Comparison of ENCODE assay signal across 9 mouse cellular contexts in the genomic region with DNA sequence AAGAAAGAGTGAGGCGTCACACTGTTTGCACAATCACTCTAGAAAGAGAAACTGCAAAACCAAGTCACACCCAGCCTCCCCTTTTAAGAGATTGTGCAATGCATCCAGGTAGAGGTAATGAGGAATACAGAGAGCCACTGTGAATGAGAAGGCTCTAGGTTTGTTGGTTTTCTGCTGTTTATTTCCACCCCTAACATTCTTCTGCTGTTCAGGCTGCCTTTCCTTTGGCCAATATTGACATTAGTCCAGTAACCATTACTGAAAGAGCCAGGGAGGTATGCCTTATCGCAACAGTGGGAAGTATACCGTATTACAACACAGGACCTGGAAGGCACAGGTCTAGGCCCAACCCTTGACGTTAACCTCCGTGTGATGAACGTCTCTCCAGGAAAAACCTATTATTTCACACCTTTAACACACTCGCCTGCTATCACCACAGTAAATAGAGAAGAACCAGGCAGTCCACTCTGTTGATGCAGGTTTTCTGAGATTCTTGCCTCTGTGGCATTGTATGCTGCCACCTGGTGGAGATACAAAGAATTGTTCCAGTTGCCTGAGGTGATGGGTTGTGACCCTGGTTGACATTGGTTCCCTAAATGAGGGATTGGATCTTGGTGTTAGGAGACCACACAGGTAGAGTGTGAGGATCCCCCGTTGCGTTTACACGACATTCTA. TPM values are rescaled to one million over a fixed set of nuclear protein-coding genes. Genes with fewer than 3 reads are reported as not detected.
DNase-seq lines count a peak whose midpoint lies in the region; ATAC-seq and TF ChIP-seq lines count a peak whose summit lies in the region.
"Had no signal": no experiment of that assay in that cellular context is flagged by ENCODE, and none has a peak within 500 bp of the region (broad histone marks: within the 10 kb centered on the region; RNA-seq: fewer than 3 reads in every experiment).

No protein-coding gene starts in this region.

- no peak overlapping the region for H3K4me2 ChIP-seq in forebrain, postnatal 0 days (ENCODE audit: low read depth)
- H3K4me2 ChIP-seq in midbrain, postnatal 0 days (ENCODE audit: low read depth, low read length, poor library complexity, severe bottlenecking) = no peak overlapping the region
- no peak overlapping the region for H3K4me2 ChIP-seq in stomach, embryonic 16.5 days (ENCODE audit: low read depth, low read length)
- H3K4me2 ChIP-seq: limb, embryonic 13.5 days had no signal

- TF ChIP-seq POLR2A in heart, adult 2 months (IDR thresholded peaks at IDR 0.05; ENCODE audit: insufficient read depth, low read depth, low read length) = no peak

- H3K27me3 ChIP-seq in heart, adult 2 months (ENCODE audit: control insufficient read depth, insufficient read depth, low read length) = no peaks in the 10 kb centered on the region
- H3K27me3 ChIP-seq in forebrain, postnatal 0 days (ENCODE audit: insufficient read depth, low read length) = no peaks in the 10 kb centered on the region
- no peaks in the 10 kb centered on the region for H3K27me3 ChIP-seq in midbrain, postnatal 0 days (ENCODE audit: insufficient read depth, low read length)
- no peaks in the 10 kb centered on the region for H3K27me3 ChIP-seq in stomach, embryonic 16.5 days (ENCODE audit: control insufficient read depth, insufficient read depth, low read length)

- peak; percentile 76 for ATAC-seq in cerebellum, adult (ENCODE audit: insufficient number of reproducible peaks, low FRiP score, low TSS enrichment)
- ATAC-seq in forebrain, postnatal 0 days = no peak; the same call in 1 of the 2 replicates
- no peak for ATAC-seq in midbrain, postnatal 0 days (ENCODE audit: low FRiP score)
- ATAC-seq in stomach, embryonic 16.5 days (ENCODE audit: insufficient read depth, low FRiP score) = peak; percentile 95

- no peak overlapping the region for H3K27ac ChIP-seq in heart, adult 2 months
- H3K27ac ChIP-seq in forebrain, postnatal 0 days (ENCODE audit: low read depth, low read length) = no peak overlapping the region
- no peak overlapping the region for H3K27ac ChIP-seq in midbrain, postnatal 0 days (ENCODE audit: low read depth, low read length)
- H3K27ac ChIP-seq in stomach, embryonic 16.5 days (ENCODE audit: low read length) = peak overlapping the region; percentile 85; the same call in 1 of the 2 replicates
- H3K27ac ChIP-seq: limb, embryonic 13.5 days had no signal

- no peaks in the 10 kb centered on the region for H3K4me1 ChIP-seq in heart, adult 2 months (ENCODE audit: control insufficient read depth, insufficient read depth, low read length)
- 0 out of 2 replicates have a peak, but pooled peaks cover 3% of the 10 kb centered on the region for H3K4me1 ChIP-seq in forebrain, postnatal 0 days (ENCODE audit: insufficient read depth)
- H3K4me1 ChIP-seq in midbrain, postnatal 0 days (ENCODE audit: insufficient read depth, low read length) = no peaks in the 10 kb centered on the region
- H3K4me1 ChIP-seq in stomach, embryonic 16.5 days (ENCODE audit: control insufficient read depth, insufficient read depth, low read length) = no peaks in the 10 kb centered on the region
- H3K4me1 ChIP-seq: limb, embryonic 13.5 days had no signal

- intact Hi-C loops in heart, adult 2 months (cut with DNase I) = loop anchor here (2.0 to 5.0 kb wide), 2 partner anchors 588 to 702 kb away; no protein-coding TSS in a partner anchor

- TF ChIP-seq CTCF in heart, adult 2 months (IDR thresholded peaks at IDR 0.05) = peak; percentile 93
- TF ChIP-seq CTCF in forebrain, postnatal 0 days (IDR thresholded peaks at IDR 0.05; ENCODE audit: low read depth) = peak; percentile 96
- TF ChIP-seq CTCF in midbrain, postnatal 0 days (IDR thresholded peaks at IDR 0.05) = peak; percentile 96

- 29% methylated on average over 10 of the region's 10 CpGs for WGBS in heart, adult 2 months
- 40% methylated on average over 10 of the region's 10 CpGs for WGBS in forebrain, postnatal 0 days
- 35% methylated on average over 10 of the region's 10 CpGs for WGBS in midbrain, postnatal 0 days
- 22% methylated on average over 10 of the region's 10 CpGs for WGBS in stomach, embryonic 16.5 days

- TF ChIP-seq EP300 in heart, adult 2 months (IDR thresholded peaks at IDR 0.05; ENCODE audit: insufficient read depth, low read depth, low read length) = no peak

- peak; percentile 11 to 23 for DNase-seq in heart, adult 2 months
- DNase-seq in heart, adult 11 months = no peak
- peak; percentile 77 for DNase-seq in forebrain, postnatal 0 days
- DNase-seq in kidney, adult 8-10 months = peak; percentile 10 to 36
- peak; percentile 15 for DNase-seq in liver
- DNase-seq in midbrain, postnatal 0 days (ENCODE audit: low spot score) = peak; percentile 70

- H3K36me3 ChIP-seq in heart, adult 2 months (ENCODE audit: control insufficient read depth, insufficient read depth, low read length) = no peaks in the 10 kb centered on the region
- no peaks in the 10 kb centered on the region for H3K36me3 ChIP-seq in forebrain, postnatal 0 days (ENCODE audit: insufficient read depth)
- H3K36me3 ChIP-seq in midbrain, postnatal 0 days (ENCODE audit: insufficient read depth, low read length) = no peaks in the 10 kb centered on the region
- no peaks in the 10 kb centered on the region for H3K36me3 ChIP-seq in stomach, embryonic 16.5 days (ENCODE audit: control insufficient read depth, insufficient read depth, low read length)
- H3K36me3 ChIP-seq: limb, embryonic 13.5 days had no signal

- H3K9me3 ChIP-seq in forebrain, postnatal 0 days (ENCODE audit: low read length) = no peaks in the 10 kb centered on the region
- no peaks in the 10 kb centered on the region for H3K9me3 ChIP-seq in midbrain, postnatal 0 days (ENCODE audit: low read length)
- H3K9me3 ChIP-seq in stomach, embryonic 16.5 days (replicated peaks; ENCODE audit: control insufficient read depth, low read length) = no peaks in the 10 kb centered on the region
- H3K9me3 ChIP-seq: limb, embryonic 13.5 days had no signal

- no peaks in the 10 kb centered on the region for H3K79me2 ChIP-seq in heart, adult 2 months (replicated peaks; ENCODE audit: control insufficient read depth, insufficient read depth, low read length)

- H3K4me3 ChIP-seq in heart, adult 2 months = no peak overlapping the region
- H3K4me3 ChIP-seq in forebrain, postnatal 0 days (ENCODE audit: low read depth, low read length) = no peak overlapping the region
- H3K4me3 ChIP-seq in midbrain, postnatal 0 days (ENCODE audit: low read depth, low read length) = no peak overlapping the region
- H3K4me3 ChIP-seq in stomach, embryonic 16.5 days (replicated peaks; ENCODE audit: low read length) = no peak overlapping the region
- H3K4me3 ChIP-seq: limb, embryonic 13.5 days had no signal

- H3K9ac ChIP-seq in heart, adult 2 months (ENCODE audit: low read depth, low read length) = no peak overlapping the region
- no peak overlapping the region for H3K9ac ChIP-seq in forebrain, postnatal 0 days
- no peak overlapping the region for H3K9ac ChIP-seq in midbrain, postnatal 0 days (replicated peaks; ENCODE audit: low read length, poor library complexity, severe bottlenecking)
- H3K9ac ChIP-seq in stomach, embryonic 16.5 days (ENCODE audit: low read length) = no peak overlapping the region
- H3K9ac ChIP-seq: limb, embryonic 13.5 days had no signal

RNA-seq across cellular contexts. Expression of gene Lig4, which starts 42.5 kb away (rescaled TPM):
- 1 to 10 TPM; 4.7 to 5.3 TPM for total RNA-seq in heart, adult 2 months (2021)
- 1.5 and 3.0 TPM in 2 replicates for polyA plus RNA-seq in heart, adult 2 months (2012; rRNA removed)
- total RNA-seq in forebrain, postnatal 0 days (2014; rRNA removed) = 3.1 and 3.6 TPM in 2 replicates
- polyA plus RNA-seq in forebrain, postnatal 0 days (2015; fragmentation: Nextera tagmentation; extraction: Ambion mirVana) = 4.0 and 6.4 TPM in 2 replicates
- 4.1 and 4.2 TPM in 2 replicates for total RNA-seq in midbrain, postnatal 0 days (2014; rRNA removed)
- polyA plus RNA-seq in midbrain, postnatal 0 days (2015; fragmentation: Nextera tagmentation; extraction: Ambion mirVana) = 7.3 and 8.2 TPM in 2 replicates
- 4.3 and 4.9 TPM in 2 replicates for polyA plus RNA-seq in stomach, embryonic 16.5 days (2015; fragmentation: Nextera tagmentation; extraction: Ambion mirVana)

RNA-seq across cellular contexts. Expression of gene Abhd13, which starts 42.5 kb away (rescaled TPM):
- 10 to 100 TPM in 1 of 2 experiments, 1 to 10 TPM in 1; 9.8 to 10.0 TPM for total RNA-seq in heart, adult 2 months (2021)
- polyA plus RNA-seq in heart, adult 2 months (2012; rRNA removed) = 4.2 and 10.0 TPM in 2 replicates
- total RNA-seq in forebrain, postnatal 0 days (2014; rRNA removed) = 25.0 and 30.9 TPM in 2 replicates
- 13.0 TPM in 2 replicates for polyA plus RNA-seq in forebrain, postnatal 0 days (2015; fragmentation: Nextera tagmentation; extraction: Ambion mirVana)
- total RNA-seq in midbrain, postnatal 0 days (2014; rRNA removed) = 21.3 and 29.1 TPM in 2 replicates
- polyA plus RNA-seq in midbrain, postnatal 0 days (2015; fragmentation: Nextera tagmentation; extraction: Ambion mirVana) = 11.2 and 12.3 TPM in 2 replicates
- 15.8 and 16.1 TPM in 2 replicates for polyA plus RNA-seq in stomach, embryonic 16.5 days (2015; fragmentation: Nextera tagmentation; extraction: Ambion mirVana)

Comparison
In these comparisons a context has a peak if more than half of its experiments do, and no peak if none do; other contexts are left out.
1. ATAC-seq: peak in cerebellum, adult (single experiment) and stomach, embryonic 16.5 days (single experiment); none in forebrain, postnatal 0 days (single experiment) and midbrain, postnatal 0 days (single experiment).
2. Peak in every context shown above with its lines, with median percentiles within 50 percentile points of each other: CTCF ChIP-seq.